Mouse (Mus musculus) neutrophil, adult 5-6 weeks (primary cell): ENCODE data around the gene Cnga3. TPM values are rescaled to one million over a fixed set of nuclear protein-coding genes. Genes with fewer than 3 reads are reported as not detected.

ENCODE experiments used
- total RNA-seq: library from RNA; stranded (forward); fragments of 200-1000 nt; gene quantifications from 2 replicates; pipeline ENCODE4 v1.2.3, GENCODE M21; 2017

Gene Cnga3
- total RNA-seq, 1 experiment from 2014 or later = not detected

Other genes with a start within 250 kb of the Cnga3 start
- 0.25 and 0.35 TPM in 2 replicates for gene Vwa3b, start 187.8 kb upstream of the Cnga3 start, total RNA-seq
- gene Inpp4a, start 85.4 kb downstream of the Cnga3 start, total RNA-seq = 28.5 and 32.6 TPM in 2 replicates
- gene Coa5, start 215.7 kb downstream of the Cnga3 start, total RNA-seq = 50.0 and 53.8 TPM in 2 replicates
- 52.3 and 57.2 TPM in 2 replicates for gene Unc50, start 215.7 kb downstream of the Cnga3 start, total RNA-seq